In the genomic region with DNA sequence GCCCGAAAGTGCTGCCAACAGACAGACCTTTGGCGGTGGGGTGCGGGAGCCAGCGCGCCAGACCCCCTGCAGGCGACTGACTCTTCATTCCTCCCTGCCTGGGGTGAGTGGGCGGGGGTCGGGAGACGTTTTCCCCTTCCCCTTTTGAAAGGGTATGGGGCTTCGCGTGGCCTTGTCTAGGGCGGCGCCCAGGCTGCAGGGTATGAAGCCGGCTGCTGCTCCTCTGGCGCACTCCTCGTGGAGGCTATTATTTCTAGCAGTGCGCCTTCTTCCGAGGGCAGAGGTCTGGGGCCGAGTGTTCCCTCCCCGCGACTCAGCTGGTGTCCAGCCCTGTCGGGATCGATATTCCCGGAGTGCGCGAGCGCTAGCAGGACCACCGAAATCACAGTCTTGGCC, we compare ENCODE assay signal across 8 mouse cellular contexts. TPM values are rescaled to one million over a fixed set of nuclear protein-coding genes. Genes with fewer than 3 reads are reported as not detected.
DNase-seq lines count a peak whose midpoint lies in the region; ATAC-seq lines count a peak whose summit lies in the region.

No protein-coding gene starts in this region.

- H3K27me3 ChIP-seq in forebrain, embryonic 14.5 days (replicated peaks; ENCODE audit: control insufficient read depth, insufficient read depth, low read length), result no peaks in the 10 kb centered on the region
- H3K27me3 ChIP-seq in liver, embryonic 12.5 days (replicated peaks), result no peaks in the 10 kb centered on the region

- peak; percentile 67 for ATAC-seq in cerebellum, adult (ENCODE audit: insufficient number of reproducible peaks, low FRiP score, low TSS enrichment)
- peak; percentile 60 for ATAC-seq in forebrain, embryonic 14.5 days
- peak; percentile 63 for ATAC-seq in liver, embryonic 12.5 days

- no peak for DNase-seq in cerebellum, adult 9-11 months
- peak; percentile 55 for DNase-seq in right cerebral cortex, postnatal 14 days
- DNase-seq in right cerebral cortex, postnatal 25 days, result no peak
- DNase-seq in forebrain, embryonic 14.5 days (ENCODE audit: low spot score), result no peak
- peak; percentile 7 to 49 for DNase-seq in spleen, postnatal 14 days (ENCODE audit: low spot score in 2 of 2)
- DNase-seq in Muller cell, postnatal 12 days (ENCODE audit: inconsistent ontology term), result no peak

- under 1% methylated on average over 28 of the region's 28 CpGs for WGBS in forebrain, embryonic 14.5 days
- under 1% methylated on average over 28 of the region's 28 CpGs for WGBS in liver, embryonic 12.5 days (ENCODE audit: insufficient replicate concordance)

- H3K4me1 ChIP-seq in forebrain, embryonic 14.5 days (ENCODE audit: control insufficient read depth, insufficient read depth, low read length), result no peaks in the 10 kb centered on the region
- 0 out of 2 replicates have a peak, but pooled peaks cover 6% of the 10 kb centered on the region for H3K4me1 ChIP-seq in liver, embryonic 12.5 days

- H3K4me2 ChIP-seq in forebrain, embryonic 14.5 days (ENCODE audit: low read length), result peak overlapping the region; percentile 57
- H3K4me2 ChIP-seq in liver, embryonic 12.5 days, result peak overlapping the region; percentile 77

- peak overlapping the region; percentile 96 for H3K27ac ChIP-seq in forebrain, embryonic 14.5 days (ENCODE audit: low read depth, low read length)
- H3K27ac ChIP-seq in liver, embryonic 12.5 days, result peak overlapping the region; percentile 80

- H3K36me3 ChIP-seq in forebrain, embryonic 14.5 days (ENCODE audit: control insufficient read depth, insufficient read depth, low read length), result no peaks in the 10 kb centered on the region
- H3K36me3 ChIP-seq in liver, embryonic 12.5 days, result no peaks in the 10 kb centered on the region

- H3K4me3 ChIP-seq in forebrain, embryonic 14.5 days (ENCODE audit: low read depth, low read length), result peak overlapping the region; percentile 74
- H3K4me3 ChIP-seq in liver, embryonic 12.5 days, result peak overlapping the region; percentile 88

- H3K9me3 ChIP-seq in forebrain, embryonic 14.5 days (replicated peaks; ENCODE audit: control insufficient read depth, low read length), result no peaks in the 10 kb centered on the region
- no peaks in the 10 kb centered on the region for H3K9me3 ChIP-seq in liver, embryonic 12.5 days (replicated peaks)

- H3K9ac ChIP-seq in forebrain, embryonic 14.5 days (ENCODE audit: low read length), result peak overlapping the region; percentile 81
- peak overlapping the region; percentile 84 for H3K9ac ChIP-seq in liver, embryonic 12.5 days

RNA-seq across cellular contexts. Expression of a gene that starts 0.6 kb away (rescaled TPM):
- polyA plus RNA-seq in forebrain, embryonic 14.5 days (2014; fragmentation: Nextera tagmentation; extraction: Ambion mirVana), result 23.5 TPM in 2 replicates
- 20.5 TPM in 2 replicates for polyA plus RNA-seq in liver, embryonic 12.5 days (2016; fragmentation: Nextera tagmentation; extraction: Ambion mirVana)

RNA-seq across cellular contexts. Expression of a gene that starts 16.1 kb away (rescaled TPM):
- polyA plus RNA-seq in forebrain, embryonic 14.5 days (2014; fragmentation: Nextera tagmentation; extraction: Ambion mirVana), result not detected in 2 replicates
- polyA plus RNA-seq in liver, embryonic 12.5 days (2016; fragmentation: Nextera tagmentation; extraction: Ambion mirVana), result not detected in 2 replicates

Comparison
In these comparisons a context has a peak if more than half of its experiments do, and no peak if none do; other contexts are left out.
1. DNase-seq: peak in right cerebral cortex, postnatal 14 days (single experiment) and spleen, postnatal 14 days (2 of 2); none in cerebellum, adult 9-11 months (single experiment), right cerebral cortex, postnatal 25 days (single experiment), forebrain, embryonic 14.5 days (single experiment) and Muller cell, postnatal 12 days (single experiment).
2. Peak in every context shown above with its lines, with median percentiles within 50 percentile points of each other: ATAC-seq.